Mouse (Mus musculus) liver, adult 2 months (tissue): ENCODE results near the gene Fat3.

Experiments used
- CTCF ChIP-seq: fragments of 200-500 bp; IDR thresholded peaks from 2 replicates; pipeline ENCODE4 v1.5.1; 2011; ENCODE audit warnings: low read depth, low read length, control low read depth
- POLR2A ChIP-seq: fragments of 200-500 bp; IDR thresholded peaks from 2 replicates; pipeline ENCODE4 v1.6.1; 2011; ENCODE audit warnings: low read length, control low read depth; ENCODE audit not compliant: insufficient read depth; ENCODE audit errors: extremely low read depth

GRCm38 (mm10) chr9:16063447-16063846, 437.6 kb downstream of the Fat3 start:
- TF ChIP-seq POLR2A (no peak), CTCF (no peak)
